Mouse (Mus musculus): Measurements from ENCODE around the gene G0s2. TPM values are rescaled to one million over a fixed set of nuclear protein-coding genes. Genes with fewer than 3 reads are reported as not detected.
"Not testable (repeated sequence)": the region's sequence is repeated elsewhere in the genome, so short reads cannot be mapped to it uniquely, and the experiment has no call there.

G0s2 gene
- total RNA-seq, 2 experiments from 2014 or later, result 8.0 to 8.3 TPM

GRCm38 (mm10) chr1:193256621-193257098 lies 16.4 kb downstream of the G0s2 start:
- DNase-seq (ENCODE audit: low spot score in 2 of 2), result no peak
- intact Hi-C loops (cut with DNase I), result loop anchor here (2.0 kb wide), 2 partner anchors 68 to 120 kb away; no protein-coding TSS in a partner anchor

GRCm38 (mm10) chr1:193256289-193256577 lies 16.8 kb downstream of the G0s2 start:
- no peak for DNase-seq (ENCODE audit: low spot score in 2 of 2)
- intact Hi-C loops (cut with DNase I), result loop anchor here (2.0 kb wide), 2 partner anchors 69 to 121 kb away; no protein-coding TSS in a partner anchor

- intact Hi-C loops (cut with DNase I), result loop anchor here (2.0 kb wide), 3 partner anchors 47 to 121 kb away; no protein-coding TSS in a partner anchor
- DNase-seq (ENCODE audit: low spot score in 2 of 2), result peak; percentile 71 to 75
Measured at GRCm38 (mm10) chr1:193255488-193256288, 17.3 kb downstream of the G0s2 start.

- intact Hi-C loops (cut with DNase I), result loop anchor here (2.0 kb wide), 1 partner anchor 46 kb away; no protein-coding TSS in a partner anchor
- DNase-seq (ENCODE audit: low spot score in 2 of 2), result no peak
Measured at GRCm38 (mm10) chr1:193255032-193255431, 18.0 kb downstream of the G0s2 start.

GRCm38 (mm10) chr1:193253895-193254294 lies 19.1 kb downstream of the G0s2 start:
- DNase-seq (ENCODE audit: low spot score in 2 of 2), result not testable (repeated sequence)
- intact Hi-C loops (cut with DNase I), result loop anchor here (2.0 kb wide), 1 partner anchor 45 kb away; no protein-coding TSS in a partner anchor

GRCm38 (mm10) chr1:193252616-193253015 lies 20.4 kb downstream of the G0s2 start:
- intact Hi-C loops (cut with DNase I), result no loop called here
- DNase-seq (ENCODE audit: low spot score in 2 of 2), result no peak

GRCm38 (mm10) chr1:193251386-193251785 lies 21.6 kb downstream of the G0s2 start:
- no peak for DNase-seq (ENCODE audit: low spot score in 2 of 2)
- intact Hi-C loops (cut with DNase I), result no loop called here

GRCm38 (mm10) chr1:193250026-193250425 lies 23.0 kb downstream of the G0s2 start:
- DNase-seq (ENCODE audit: low spot score in 2 of 2), result peak in 1 of 2 experiments; percentile 88
- intact Hi-C loops (cut with DNase I), result no loop called here

- intact Hi-C loops (cut with DNase I), result no loop called here
- DNase-seq (ENCODE audit: low spot score in 2 of 2), result no peak
Measured at GRCm38 (mm10) chr1:193244235-193244634, 28.8 kb downstream of the G0s2 start.

- intact Hi-C loops (cut with DNase I), result no loop called here
- peak in 1 of 2 experiments; percentile 57 for DNase-seq (ENCODE audit: low spot score in 2 of 2)
Measured at GRCm38 (mm10) chr1:193243571-193244193, 29.3 kb downstream of the G0s2 start.

- DNase-seq (ENCODE audit: low spot score in 2 of 2), result peak in 1 of 2 experiments; percentile 36
- intact Hi-C loops (cut with DNase I), result no loop called here
Measured at GRCm38 (mm10) chr1:193242863-193243262, 30.2 kb downstream of the G0s2 start.

- intact Hi-C loops (cut with DNase I), result no loop called here
Measured at GRCm38 (mm10) chr1:193242238-193242637, 30.8 kb downstream of the G0s2 start.

GRCm38 (mm10) chr1:193241436-193241835 lies 31.6 kb downstream of the G0s2 start:
- DNase-seq (ENCODE audit: low spot score in 2 of 2), result no peak
- intact Hi-C loops (cut with DNase I), result no loop called here

More at GRCm38 (mm10) chr1:193242238-193242637, 30.8 kb downstream of the G0s2 start:
- DNase-seq (ENCODE audit: low spot score in 2 of 2), result peak; percentile 76 to 98

GRCm38 (mm10) chr1:193238426-193238825 lies 34.6 kb downstream of the G0s2 start:
- peak in 1 of 2 experiments; percentile 28 for DNase-seq (ENCODE audit: low spot score in 2 of 2)
- intact Hi-C loops (cut with DNase I), result no loop called here

GRCm38 (mm10) chr1:193234930-193235329 lies 38.1 kb downstream of the G0s2 start:
- no peak for DNase-seq (ENCODE audit: low spot score in 2 of 2)
- intact Hi-C loops (cut with DNase I), result no loop called here

GRCm38 (mm10) chr1:193234130-193234645 lies 38.8 kb downstream of the G0s2 start:
- no peak for DNase-seq (ENCODE audit: low spot score in 2 of 2)
- intact Hi-C loops (cut with DNase I), result no loop called here

GRCm38 (mm10) chr1:193232732-193233131 lies 40.3 kb downstream of the G0s2 start:
- no peak for DNase-seq (ENCODE audit: low spot score in 2 of 2)
- intact Hi-C loops (cut with DNase I), result no loop called here

- no peak for DNase-seq (ENCODE audit: low spot score in 2 of 2)
Measured at GRCm38 (mm10) chr1:193230935-193231334, 42.1 kb downstream of the G0s2 start.

GRCm38 (mm10) chr1:193230531-193230930 lies 42.5 kb downstream of the G0s2 start:
- DNase-seq (ENCODE audit: low spot score in 2 of 2), result no peak
- intact Hi-C loops (cut with DNase I), result no loop called here

More at GRCm38 (mm10) chr1:193230935-193231334, 42.1 kb downstream of the G0s2 start:
- intact Hi-C loops (cut with DNase I), result no loop called here

- DNase-seq (ENCODE audit: low spot score in 2 of 2), result no peak
- intact Hi-C loops (cut with DNase I), result no loop called here
Measured at GRCm38 (mm10) chr1:193229570-193229969, 43.4 kb downstream of the G0s2 start.

Data from left cerebral cortex, postnatal 25 days (tissue).